In genomic region chr1:134699390-134699789, GRCm38 (mm10) we compare ENCODE assay signal across 19 mouse cellular contexts. TPM values are rescaled to one million over a fixed set of nuclear protein-coding genes. Genes with fewer than 3 reads are reported as not detected.
A peak's percentile ranks its signal among the peaks of the same experiment; 100 is the strongest.
DNase-seq lines count a peak whose midpoint lies in the region; ATAC-seq lines count a peak whose summit lies in the region.
"Had no signal": no experiment of that assay in that cellular context is flagged by ENCODE, and none has a peak within 500 bp of the region (broad histone marks: within the 10 kb centered on the region; RNA-seq: fewer than 3 reads in every experiment).

No protein-coding gene starts in this region.

- H3K9ac ChIP-seq in hindbrain, embryonic 12.5 days = no peak overlapping the region
- peak overlapping the region; percentile 11; the same call in 1 of the 2 replicates for H3K9ac ChIP-seq in hindbrain, embryonic 11.5 days (ENCODE audit: low read depth, low read length)
- H3K9ac ChIP-seq: liver, embryonic 15.5 days; neural tube, embryonic 12.5 days had no signal

- peaks cover 8% of the 10 kb centered on the region for H3K27me3 ChIP-seq in hindbrain, embryonic 10.5 days (ENCODE audit: insufficient read depth, poor library complexity, severe bottlenecking)
- peaks cover under 1% of the 10 kb centered on the region; the same call in 1 of the 2 replicates for H3K27me3 ChIP-seq in hindbrain, embryonic 12.5 days
- H3K27me3 ChIP-seq in hindbrain, embryonic 11.5 days (ENCODE audit: control insufficient read depth, insufficient read depth, low read length) = no peaks in the 10 kb centered on the region
- H3K27me3 ChIP-seq: liver, embryonic 15.5 days; neural tube, embryonic 12.5 days had no signal

- no peak overlapping the region for H3K4me3 ChIP-seq in hindbrain, embryonic 10.5 days
- no peak overlapping the region for H3K4me3 ChIP-seq in hindbrain, embryonic 12.5 days
- H3K4me3 ChIP-seq in hindbrain, embryonic 11.5 days (ENCODE audit: low read depth, low read length) = no peak overlapping the region
- H3K4me3 ChIP-seq: left cerebral cortex, adult 2 months; liver, embryonic 15.5 days; neural tube, embryonic 12.5 days had no signal

- no peak for DNase-seq in hindbrain, embryonic 10.5 days (ENCODE audit: low spot score)
- DNase-seq in cerebellum, adult 8-10 months = peak; percentile 85
- DNase-seq in hindbrain, embryonic 11.5 days (ENCODE audit: low spot score) = peak; percentile 22
- DNase-seq in spleen, postnatal 14 days (ENCODE audit: low spot score in 2 of 2) = no peak
- DNase-seq in right cerebral cortex, adult 18-20 months = no peak
- DNase-seq in B cell, adult 2 months = no peak
- DNase-seq: adrenal gland, postnatal 36 days; gastrocnemius, postnatal 25 days; thymus, postnatal 25 days had no signal

- peak overlapping the region; percentile 72 for H3K27ac ChIP-seq in hindbrain, embryonic 10.5 days
- no peak overlapping the region for H3K27ac ChIP-seq in hindbrain, embryonic 12.5 days
- H3K27ac ChIP-seq in hindbrain, embryonic 11.5 days (ENCODE audit: low read depth, low read length) = no peak overlapping the region
- H3K27ac ChIP-seq: kidney, postnatal 0 days; left cerebral cortex, adult 2 months; liver, embryonic 15.5 days; neural tube, embryonic 12.5 days; stomach, postnatal 0 days had no signal

- peaks cover 45% of the 10 kb centered on the region for H3K4me1 ChIP-seq in hindbrain, embryonic 10.5 days (replicated peaks)
- H3K4me1 ChIP-seq in hindbrain, embryonic 12.5 days = peaks cover 26% of the 10 kb centered on the region
- H3K4me1 ChIP-seq in hindbrain, embryonic 11.5 days (replicated peaks; ENCODE audit: control insufficient read depth, insufficient read depth, low read length) = peaks cover 3% of the 10 kb centered on the region

- no peaks in the 10 kb centered on the region for H3K9me3 ChIP-seq in hindbrain, embryonic 10.5 days
- no peaks in the 10 kb centered on the region for H3K9me3 ChIP-seq in hindbrain, embryonic 12.5 days (replicated peaks)
- no peaks in the 10 kb centered on the region for H3K9me3 ChIP-seq in hindbrain, embryonic 11.5 days (ENCODE audit: control insufficient read depth, low read length)
- H3K9me3 ChIP-seq: liver, embryonic 15.5 days; neural tube, embryonic 12.5 days had no signal

- 64% methylated on average over 9 of the region's 9 CpGs for WGBS in hindbrain, embryonic 10.5 days
- WGBS in hindbrain, embryonic 12.5 days = 53% methylated on average over 9 of the region's 9 CpGs
- WGBS in hindbrain, embryonic 11.5 days = 70% methylated on average over 9 of the region's 9 CpGs

- H3K4me2 ChIP-seq in hindbrain, embryonic 12.5 days (replicated peaks) = no peak overlapping the region
- no peak overlapping the region for H3K4me2 ChIP-seq in hindbrain, embryonic 11.5 days (replicated peaks; ENCODE audit: low read depth, low read length)
- H3K4me2 ChIP-seq: liver, embryonic 15.5 days; neural tube, embryonic 12.5 days had no signal

- no peaks in the 10 kb centered on the region for H3K36me3 ChIP-seq in hindbrain, embryonic 10.5 days
- H3K36me3 ChIP-seq in hindbrain, embryonic 12.5 days = no peaks in the 10 kb centered on the region
- no peaks in the 10 kb centered on the region for H3K36me3 ChIP-seq in hindbrain, embryonic 11.5 days (ENCODE audit: control insufficient read depth, insufficient read depth, low read length)
- H3K36me3 ChIP-seq: liver, embryonic 15.5 days; neural tube, embryonic 12.5 days had no signal

- ATAC-seq in hindbrain, embryonic 12.5 days (ENCODE audit: low FRiP score) = no peak
- peak; percentile 79 for ATAC-seq in cerebellum, adult (ENCODE audit: insufficient number of reproducible peaks, low FRiP score, low TSS enrichment)
- ATAC-seq in hindbrain, embryonic 11.5 days (ENCODE audit: low FRiP score) = no peak
- ATAC-seq: intestine, embryonic 16.5 days; lung, postnatal 0 days had no signal

RNA-seq across cellular contexts. Expression of gene Syt2, which starts 52.9 kb away (rescaled TPM):
- polyA plus RNA-seq in hindbrain, embryonic 10.5 days (2016; fragmentation: Nextera tagmentation; extraction: Ambion mirVana) = 4.8 and 4.9 TPM in 2 replicates
- 4.1 and 4.5 TPM in 2 replicates for polyA plus RNA-seq in hindbrain, embryonic 12.5 days (2016; fragmentation: Nextera tagmentation; extraction: Ambion mirVana)
- 3.0 and 4.1 TPM in 2 replicates for polyA plus RNA-seq in hindbrain, embryonic 11.5 days (2014; fragmentation: Nextera tagmentation; extraction: Ambion mirVana)
- polyA plus RNA-seq: spleen, adult 2 months had no signal

Comparison
In these comparisons a context has a peak if more than half of its experiments do, and no peak if none do; other contexts are left out.
1. DNase-seq: peak in cerebellum, adult 8-10 months (single experiment) and hindbrain, embryonic 11.5 days (single experiment); none in hindbrain, embryonic 10.5 days (single experiment), spleen, postnatal 14 days (0 of 2), right cerebral cortex, adult 18-20 months (single experiment) and B cell, adult 2 months (0 of 2).